In genomic region chr14:40956252-40957146, GRCm38 (mm10) we compare ENCODE assay signal across 8 mouse cellular contexts. TPM values are rescaled to one million over a fixed set of nuclear protein-coding genes. Genes with fewer than 3 reads are reported as not detected.
A peak's percentile ranks its signal among the peaks of the same experiment; 100 is the strongest.
DNase-seq lines count a peak whose midpoint lies in the region; ATAC-seq and TF ChIP-seq lines count a peak whose summit lies in the region.

No protein-coding gene starts in this region.

- peak; percentile 56 for TF ChIP-seq CTCF in lung, postnatal 0 days (IDR thresholded peaks at IDR 0.05)
- TF ChIP-seq CTCF in olfactory bulb, adult 2 months (IDR thresholded peaks at IDR 0.05; ENCODE audit: insufficient read depth, low read depth, low read length): no peak

- peaks cover 81% of the 10 kb centered on the region for H3K4me1 ChIP-seq in embryonic facial prominence, embryonic 12.5 days
- H3K4me1 ChIP-seq in heart, embryonic 16.5 days (ENCODE audit: control insufficient read depth, insufficient read depth, low read length): peaks cover 65% of the 10 kb centered on the region
- H3K4me1 ChIP-seq in lung, postnatal 0 days (ENCODE audit: insufficient read depth, low read depth, low read length): peaks cover 54% of the 10 kb centered on the region
- peaks cover 32% of the 10 kb centered on the region for H3K4me1 ChIP-seq in olfactory bulb, adult 2 months (ENCODE audit: control insufficient read depth, insufficient read depth, low read length)

- no peaks in the 10 kb centered on the region for H3K27me3 ChIP-seq in embryonic facial prominence, embryonic 12.5 days
- no peaks in the 10 kb centered on the region for H3K27me3 ChIP-seq in heart, embryonic 16.5 days (ENCODE audit: control insufficient read depth, insufficient read depth, low read length)
- no peaks in the 10 kb centered on the region for H3K27me3 ChIP-seq in lung, postnatal 0 days (replicated peaks; ENCODE audit: insufficient read depth, low read length)

- 22% methylated on average over 13 of the region's 13 CpGs for whole genome bisulfite sequencing in embryonic facial prominence, embryonic 12.5 days
- WGBS in heart, embryonic 16.5 days: 34% methylated on average over 13 of the region's 13 CpGs
- 28% methylated on average over 13 of the region's 13 CpGs for WGBS in lung, postnatal 0 days
- 44% methylated on average over 13 of the region's 13 CpGs for WGBS in olfactory bulb, adult 2 months

- H3K4me3 ChIP-seq in embryonic facial prominence, embryonic 12.5 days: no peak overlapping the region
- H3K4me3 ChIP-seq in heart, embryonic 16.5 days (ENCODE audit: low read length): no peak overlapping the region
- no peak overlapping the region for H3K4me3 ChIP-seq in lung, postnatal 0 days (ENCODE audit: low read depth, low read length)
- no peak overlapping the region for H3K4me3 ChIP-seq in olfactory bulb, adult 2 months (ENCODE audit: insufficient read depth, low read depth, low read length)

- no peak for TF ChIP-seq POLR2A in olfactory bulb, adult 2 months (IDR thresholded peaks at IDR 0.05; ENCODE audit: insufficient read depth, low read depth, low read length)

- peak overlapping the region; percentile 36 for H3K4me2 ChIP-seq in embryonic facial prominence, embryonic 12.5 days (replicated peaks)
- peak overlapping the region; percentile 44 for H3K4me2 ChIP-seq in heart, embryonic 16.5 days (ENCODE audit: low read depth, low read length)
- no peak overlapping the region for H3K4me2 ChIP-seq in lung, postnatal 0 days (replicated peaks; ENCODE audit: low read depth, low read length)

- H3K9ac ChIP-seq in embryonic facial prominence, embryonic 12.5 days: peak overlapping the region; percentile 36; the same call in 1 of the 2 replicates
- H3K9ac ChIP-seq in heart, embryonic 16.5 days (ENCODE audit: low read length): peak overlapping the region; percentile 67
- no peak overlapping the region for H3K9ac ChIP-seq in lung, postnatal 0 days (replicated peaks; ENCODE audit: low read depth)

- no peaks in the 10 kb centered on the region for H3K36me3 ChIP-seq in embryonic facial prominence, embryonic 12.5 days
- H3K36me3 ChIP-seq in heart, embryonic 16.5 days (ENCODE audit: control insufficient read depth, insufficient read depth): no peaks in the 10 kb centered on the region
- H3K36me3 ChIP-seq in lung, postnatal 0 days (ENCODE audit: insufficient read depth, low read length): no peaks in the 10 kb centered on the region

- TF ChIP-seq EP300 in lung, postnatal 0 days (IDR thresholded peaks at IDR 0.05): peak; percentile 69

- DNase-seq in B cell, adult 2 months: peak; percentile 64 to 65
- peak; percentile 97 for DNase-seq in Muller cell, postnatal 12 days (ENCODE audit: inconsistent ontology term)
- DNase-seq in layer of hippocampus, adult 11-12 months (ENCODE audit: low spot score): peak; percentile 84
- peak; percentile 73 for DNase-seq in lung, postnatal 0 days (ENCODE audit: low spot score)
- DNase-seq in urinary bladder, postnatal 25 days (ENCODE audit: low spot score): no peak

- H3K27ac ChIP-seq in embryonic facial prominence, embryonic 12.5 days: peak overlapping the region; percentile 92
- peak overlapping the region; percentile 76 for H3K27ac ChIP-seq in heart, embryonic 16.5 days (ENCODE audit: low read length)
- H3K27ac ChIP-seq in lung, postnatal 0 days (ENCODE audit: low read length): peak overlapping the region; percentile 92
- peak overlapping the region; percentile 76 for H3K27ac ChIP-seq in olfactory bulb, adult 2 months (ENCODE audit: insufficient read depth, low read depth, low read length)

- peak; percentile 76 for ATAC-seq in embryonic facial prominence, embryonic 12.5 days (ENCODE audit: insufficient number of reproducible peaks, insufficient read depth, low FRiP score, low TSS enrichment)
- peak; percentile 63 for ATAC-seq in heart, embryonic 16.5 days (replicated peaks; ENCODE audit: extremely low read depth, insufficient read depth, low FRiP score)
- ATAC-seq in lung, postnatal 0 days: peak; percentile 75

- no peaks in the 10 kb centered on the region for H3K9me3 ChIP-seq in embryonic facial prominence, embryonic 12.5 days
- no peaks in the 10 kb centered on the region for H3K9me3 ChIP-seq in heart, embryonic 16.5 days (replicated peaks; ENCODE audit: control insufficient read depth, low read length)
- H3K9me3 ChIP-seq in lung, postnatal 0 days (ENCODE audit: low read length): no peaks in the 10 kb centered on the region

RNA-seq across cellular contexts. Expression of gene Tspan14, which starts 10.1 kb away (rescaled TPM):
- 87.6 and 89.7 TPM in 2 replicates for polyA plus RNA-seq in embryonic facial prominence, embryonic 12.5 days (2016; fragmentation: Nextera tagmentation; extraction: Ambion mirVana)
- polyA plus RNA-seq in heart, embryonic 16.5 days (2015; fragmentation: Nextera tagmentation; extraction: Ambion mirVana): 44.4 and 46.1 TPM in 2 replicates
- 77.3 and 84.9 TPM in 2 replicates for polyA plus RNA-seq in lung, postnatal 0 days (2015; fragmentation: Nextera tagmentation; extraction: Ambion mirVana)
- polyA plus RNA-seq in olfactory bulb, adult 2 months (2012; ENCODE audit: insufficient read depth, insufficient read length, low replicate concordance, missing spikeins): not detected in 2 replicates

RNA-seq across cellular contexts. Expression of gene Fam213a, which starts 57.1 kb away (rescaled TPM):
- polyA plus RNA-seq in embryonic facial prominence, embryonic 12.5 days (2016; fragmentation: Nextera tagmentation; extraction: Ambion mirVana): 57.1 and 57.7 TPM in 2 replicates
- 35.8 and 40.3 TPM in 2 replicates for polyA plus RNA-seq in heart, embryonic 16.5 days (2015; fragmentation: Nextera tagmentation; extraction: Ambion mirVana)
- 40.6 and 50.1 TPM in 2 replicates for polyA plus RNA-seq in lung, postnatal 0 days (2015; fragmentation: Nextera tagmentation; extraction: Ambion mirVana)
- not detected in 2 replicates for polyA plus RNA-seq in olfactory bulb, adult 2 months (2012; ENCODE audit: insufficient read depth, insufficient read length, low replicate concordance, missing spikeins)

Comparison
In these comparisons a context has a peak if more than half of its experiments do, and no peak if none do; other contexts are left out.
1. RNA of gene Tspan14, which starts 10.1 kb away (polyA plus RNA-seq): 87.6 to 89.7 TPM in embryonic facial prominence, embryonic 12.5 days, 77.3 to 84.9 TPM in lung, postnatal 0 days and 44.4 to 46.1 TPM in heart, embryonic 16.5 days; not detected in olfactory bulb, adult 2 months; every median in the first group is over 10 times any median in the second.
2. RNA of gene Fam213a, which starts 57.1 kb away (polyA plus RNA-seq): 57.1 to 57.7 TPM in embryonic facial prominence, embryonic 12.5 days, 40.6 to 50.1 TPM in lung, postnatal 0 days and 35.8 to 40.3 TPM in heart, embryonic 16.5 days; not detected in olfactory bulb, adult 2 months; every median in the first group is over 10 times any median in the second.
3. Peak in every context shown above with its lines, with median percentiles within 50 percentile points of each other: ATAC-seq and H3K27ac ChIP-seq.